Mouse (Mus musculus): ENCODE measurements around the gene Padi3.

DNA sequence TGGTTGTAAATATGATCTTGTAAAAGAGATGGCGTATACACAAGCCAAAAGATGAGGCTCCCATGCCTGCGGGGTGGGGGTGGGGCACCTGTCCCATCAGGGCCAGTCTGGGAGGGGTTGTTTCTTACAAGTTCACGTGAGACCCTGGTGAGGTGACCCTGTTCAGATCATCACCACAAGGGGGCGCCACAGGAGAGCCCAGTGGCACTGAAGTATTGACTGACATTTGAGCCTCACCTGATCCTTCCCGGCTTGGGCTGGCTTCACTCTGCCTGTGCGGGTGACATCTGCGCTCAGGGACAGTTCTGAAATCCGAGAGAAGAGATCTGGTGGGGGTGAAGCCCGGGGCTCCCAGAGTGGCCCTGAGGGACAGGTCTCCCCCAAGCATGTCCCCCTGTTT lies 47.3 kb downstream of the Padi3 start:
- TF ChIP-seq CTCF (conservative IDR thresholded peaks at IDR 0.05; ENCODE audit: insufficient read depth, insufficient read length, low read depth, low read length) (peak; percentile 71), POLR2A (IDR thresholded peaks at IDR 0.05; ENCODE audit: low read depth, low read length) (no peak)
